Mouse (Mus musculus): ENCODE data around the gene Ak8.
A peak's percentile ranks its signal among the peaks of the same experiment; 100 is the strongest.

Gene Ak8

GRCm38 (mm10) chr2:28737112-28737511, 37.1 kb downstream of the Ak8 start:
- DNase-seq (ENCODE audit: low spot score in 2 of 2) = no peak

- DNase-seq (ENCODE audit: low spot score in 2 of 2) = no peak
Measured at GRCm38 (mm10) chr2:28740159-28740558, 40.2 kb downstream of the Ak8 start.

GRCm38 (mm10) chr2:28742701-28743100, 42.7 kb downstream of the Ak8 start:
- no peak for DNase-seq (ENCODE audit: low spot score in 2 of 2)

GRCm38 (mm10) chr2:28746682-28747332, 46.8 kb downstream of the Ak8 start:
- no peak for DNase-seq (ENCODE audit: low spot score in 2 of 2)

- no peak for DNase-seq (ENCODE audit: low spot score in 2 of 2)
Measured at GRCm38 (mm10) chr2:28747705-28748104, 47.7 kb downstream of the Ak8 start.

GRCm38 (mm10) chr2:28751186-28751585, 51.2 kb downstream of the Ak8 start:
- no peak for DNase-seq (ENCODE audit: low spot score in 2 of 2)

GRCm38 (mm10) chr2:28751658-28752057, 51.7 kb downstream of the Ak8 start:
- no peak for DNase-seq (ENCODE audit: low spot score in 2 of 2)

GRCm38 (mm10) chr2:28752388-28752787, 52.4 kb downstream of the Ak8 start:
- DNase-seq (ENCODE audit: low spot score in 2 of 2) = no peak

- peak; percentile 73 to 77 for DNase-seq (ENCODE audit: low spot score in 2 of 2)
Measured at GRCm38 (mm10) chr2:28755451-28755850, 55.5 kb downstream of the Ak8 start.

- peak; percentile 3 to 23 for DNase-seq (ENCODE audit: low spot score in 2 of 2)
Measured at GRCm38 (mm10) chr2:28756201-28756600, 56.2 kb downstream of the Ak8 start.

GRCm38 (mm10) chr2:28759441-28759840, 59.5 kb downstream of the Ak8 start:
- no peak for DNase-seq (ENCODE audit: low spot score in 2 of 2)

GRCm38 (mm10) chr2:28766590-28766989, 66.6 kb downstream of the Ak8 start:
- DNase-seq (ENCODE audit: low spot score in 2 of 2) = no peak

- DNase-seq (ENCODE audit: low spot score in 2 of 2) = no peak
Measured at GRCm38 (mm10) chr2:28767041-28767440, 67.1 kb downstream of the Ak8 start.

GRCm38 (mm10) chr2:28770697-28771096, 70.7 kb downstream of the Ak8 start:
- no peak for DNase-seq (ENCODE audit: low spot score in 2 of 2)

- no peak for DNase-seq (ENCODE audit: low spot score in 2 of 2)
Measured at GRCm38 (mm10) chr2:28774073-28774472, 74.1 kb downstream of the Ak8 start.

GRCm38 (mm10) chr2:28776728-28777127, 76.8 kb downstream of the Ak8 start:
- no peak for DNase-seq (ENCODE audit: low spot score in 2 of 2)

- DNase-seq (ENCODE audit: low spot score in 2 of 2) = no peak
Measured at GRCm38 (mm10) chr2:28780001-28780782, 80.2 kb downstream of the Ak8 start.

GRCm38 (mm10) chr2:28781310-28781709, 81.3 kb downstream of the Ak8 start:
- DNase-seq (ENCODE audit: low spot score in 2 of 2) = no peak

- DNase-seq (ENCODE audit: low spot score in 2 of 2) = no peak
Measured at GRCm38 (mm10) chr2:28786355-28787066, 86.5 kb downstream of the Ak8 start.

GRCm38 (mm10) chr2:28787067-28787619, 87.2 kb downstream of the Ak8 start:
- no peak for DNase-seq (ENCODE audit: low spot score in 2 of 2)

- peak in 1 of 2 experiments; percentile 11 for DNase-seq (ENCODE audit: low spot score in 2 of 2)
Measured at GRCm38 (mm10) chr2:28792931-28793610, 93.1 kb downstream of the Ak8 start.

GRCm38 (mm10) chr2:28794623-28795022, 94.7 kb downstream of the Ak8 start:
- DNase-seq (ENCODE audit: low spot score in 2 of 2) = no peak
